Mouse (Mus musculus) A20 (cell line): ENCODE results near the gene Gje1.
A peak's percentile ranks its signal among the peaks of the same experiment; 100 is the strongest.

Experiments used
- DNase-seq: peaks from one replicate; pipeline ENCODE4 v3.0.0-alpha.2; 2011; ENCODE audit warnings: low read depth, low spot score

Gje1 gene

DNA sequence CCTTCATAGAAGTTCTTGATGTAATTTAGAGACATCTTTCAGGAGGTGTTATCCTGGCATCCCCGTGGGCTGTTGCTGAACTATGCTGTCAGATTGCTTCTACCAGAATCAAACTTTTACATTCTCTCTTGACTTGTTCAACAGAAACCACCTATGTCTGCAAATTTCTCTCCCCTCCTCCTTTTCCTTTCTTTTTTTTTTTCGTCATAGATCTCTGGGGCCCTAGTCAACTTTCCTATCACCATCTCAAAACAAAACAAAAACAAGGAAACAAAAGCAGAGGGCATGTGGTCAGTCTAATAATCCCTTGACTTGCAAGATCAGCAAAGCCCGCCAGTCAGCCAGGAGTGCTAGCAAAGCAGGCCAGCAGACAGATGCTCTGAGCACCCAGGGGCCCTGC, at the start of gene Gje1:
TSS of gene Gje1 (minus strand) at position 101 of the 400 bp plus-strand sequence.
- DNase-seq: no peak

- no peak for DNase-seq
Measured at GRCm38 (mm10) chr10:14760618-14761017, 42.6 kb upstream of the Gje1 start.

DNA sequence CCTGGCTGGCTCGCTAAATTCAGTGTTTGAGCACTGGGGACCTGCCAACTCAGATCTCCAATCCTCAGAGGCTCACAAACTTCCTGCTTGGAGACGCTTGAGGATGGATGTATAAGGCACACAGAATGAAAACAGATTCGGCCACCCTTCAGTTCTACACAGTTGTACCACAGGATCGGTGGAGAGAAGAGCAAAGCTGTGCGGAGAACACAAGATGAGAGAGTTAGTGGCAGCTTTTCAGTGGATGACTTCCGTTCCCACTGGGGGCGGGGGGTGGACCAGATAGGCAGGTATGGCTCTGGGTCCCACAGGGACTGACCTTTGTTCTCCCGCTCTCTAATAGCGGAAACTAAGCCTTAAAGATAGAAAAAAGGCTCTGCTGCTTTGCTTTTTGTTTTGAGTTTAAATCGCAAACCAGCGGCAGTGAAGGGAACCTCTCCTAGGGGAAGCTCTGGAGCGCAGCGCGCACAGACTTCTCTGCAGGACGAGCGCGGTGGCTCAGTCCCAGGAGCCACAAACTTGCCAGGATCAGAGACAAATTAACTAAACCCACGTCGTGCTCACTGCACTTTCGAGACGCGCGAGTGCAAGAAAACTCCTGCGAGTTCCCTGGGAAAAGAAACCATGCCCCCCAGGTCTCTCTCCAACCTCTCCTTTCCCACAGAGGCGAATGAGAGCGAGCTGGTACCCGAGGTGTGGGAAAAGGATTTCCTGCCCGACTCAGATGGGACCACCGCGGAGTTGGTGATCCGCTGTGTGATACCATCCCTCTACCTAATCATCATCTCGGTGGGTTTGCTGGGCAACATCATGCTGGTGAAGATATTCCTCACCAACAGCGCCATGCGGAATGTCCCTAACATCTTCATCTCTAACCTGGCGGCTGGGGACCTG, 41.9 kb upstream of the Gje1 start:
- DNase-seq: no peak

- DNase-seq: peak; percentile 54
Measured at GRCm38 (mm10) chr10:14734285-14734684, 16.3 kb upstream of the Gje1 start.

DNA sequence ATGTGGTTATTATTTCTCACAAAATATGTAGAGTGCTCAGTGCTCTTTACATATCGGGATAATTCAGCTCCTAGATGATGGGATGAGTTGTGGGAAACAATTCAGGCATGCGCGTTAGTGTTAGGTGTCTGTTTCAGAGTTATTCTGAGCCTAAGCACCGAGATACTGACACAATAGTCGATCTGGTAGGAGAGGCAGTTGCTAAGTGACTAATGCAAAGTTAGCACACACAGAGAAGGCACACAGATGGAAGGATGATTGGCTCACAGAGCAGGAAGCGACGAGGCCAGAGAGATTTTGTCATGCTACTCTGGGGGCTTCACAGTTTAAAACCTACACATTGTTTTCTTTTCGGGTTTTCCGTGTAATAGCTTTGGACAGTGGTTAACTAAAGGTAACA, 7.7 kb upstream of the Gje1 start:
- no peak for DNase-seq

DNA sequence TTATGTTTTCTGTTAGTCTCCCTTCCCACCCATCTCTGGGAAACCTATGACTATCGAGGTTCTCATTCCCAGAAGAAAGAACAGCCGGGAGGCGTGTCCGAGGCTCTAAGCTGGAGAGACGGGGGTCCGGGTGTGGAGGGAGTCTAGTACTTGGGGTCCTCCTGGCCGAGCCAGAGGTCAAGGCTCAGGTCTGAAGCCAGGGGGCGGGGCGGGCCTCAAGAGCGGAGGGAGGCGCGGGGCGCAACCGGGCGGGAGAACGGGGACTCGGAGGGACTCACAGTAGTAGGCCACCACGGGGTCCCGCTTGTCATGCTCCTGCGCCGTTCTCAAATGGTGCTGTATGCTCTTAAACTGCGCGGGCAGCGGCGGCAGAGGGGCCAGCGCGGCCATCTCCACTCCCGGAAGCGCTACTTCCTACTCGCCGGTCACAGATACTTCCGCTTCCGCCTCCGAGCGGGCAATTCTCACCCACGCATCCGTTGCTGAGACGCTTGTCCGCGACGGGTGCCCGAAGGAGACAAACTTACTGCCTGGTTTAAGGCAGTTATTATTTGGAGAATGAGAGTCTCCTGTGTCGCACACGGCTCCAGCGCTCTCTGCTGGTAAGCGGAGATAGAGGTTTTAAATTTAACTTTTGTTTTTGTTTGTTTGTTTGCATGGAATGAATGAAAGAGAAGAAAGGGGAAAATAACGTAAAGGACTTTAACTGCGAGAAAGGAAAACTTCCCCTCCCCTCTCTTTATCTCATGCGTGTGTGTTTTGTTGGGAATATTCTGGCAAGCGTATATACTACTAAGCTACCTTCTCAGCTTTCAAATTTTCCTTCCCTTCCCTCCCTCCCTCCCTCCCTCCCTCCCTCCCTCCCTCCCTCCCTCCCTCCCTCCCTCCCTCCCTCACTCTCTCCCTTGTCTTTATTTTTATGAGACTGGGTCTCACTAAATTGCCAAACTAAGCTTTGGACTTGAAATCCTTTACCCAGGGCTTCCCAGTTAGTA, 12.6 kb downstream of the Gje1 start, which contains the start of the genes Vta1 and Nmbr:
TSS of gene Vta1 (minus strand) at position 489 of the 995 bp plus-strand sequence.
TSS of gene Nmbr (plus strand) at position 520 of the 995 bp plus-strand sequence.
- peak; percentile 95 for DNase-seq

- DNase-seq: no peak
Measured at GRCm38 (mm10) chr10:14703830-14704420, 14.1 kb downstream of the Gje1 start.

DNA sequence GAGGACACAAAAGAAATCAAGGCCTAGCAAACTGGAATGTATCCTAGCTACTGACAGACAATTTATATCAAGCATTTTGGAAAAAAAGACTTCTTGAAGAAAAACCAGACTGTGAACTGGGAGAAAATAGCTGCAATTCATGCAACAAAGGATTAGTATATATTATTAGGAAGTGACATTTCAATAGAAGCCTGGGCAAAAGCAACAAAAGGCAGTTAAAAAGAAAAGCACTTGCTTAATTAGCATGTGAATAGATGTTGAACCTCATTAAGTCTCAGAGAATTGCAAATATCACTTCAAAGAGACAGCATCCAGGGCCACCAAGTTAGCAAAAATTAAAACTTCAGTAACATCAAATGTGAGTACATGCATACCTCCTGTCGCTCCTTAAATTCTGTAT, 14.8 kb downstream of the Gje1 start:
- no peak for DNase-seq

DNA sequence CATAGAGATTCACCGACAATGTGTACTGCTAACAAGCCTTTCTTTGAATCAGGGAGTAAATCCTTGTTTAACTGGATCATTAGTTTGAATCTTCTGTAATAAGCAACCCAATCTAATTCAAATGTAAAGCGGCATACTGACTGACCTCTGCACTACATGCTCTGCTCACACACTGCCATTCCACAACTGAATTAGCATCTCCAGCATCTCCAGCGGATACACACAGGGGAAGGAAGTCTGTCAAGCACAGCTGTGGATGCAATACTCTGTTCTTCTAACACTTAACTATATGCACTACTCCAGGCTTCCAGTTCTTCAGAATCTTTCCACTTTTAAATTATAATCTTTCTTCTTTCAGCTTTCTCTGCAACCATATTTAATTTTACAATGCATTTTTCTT, 27.7 kb downstream of the Gje1 start:
- DNase-seq: no peak

DNA sequence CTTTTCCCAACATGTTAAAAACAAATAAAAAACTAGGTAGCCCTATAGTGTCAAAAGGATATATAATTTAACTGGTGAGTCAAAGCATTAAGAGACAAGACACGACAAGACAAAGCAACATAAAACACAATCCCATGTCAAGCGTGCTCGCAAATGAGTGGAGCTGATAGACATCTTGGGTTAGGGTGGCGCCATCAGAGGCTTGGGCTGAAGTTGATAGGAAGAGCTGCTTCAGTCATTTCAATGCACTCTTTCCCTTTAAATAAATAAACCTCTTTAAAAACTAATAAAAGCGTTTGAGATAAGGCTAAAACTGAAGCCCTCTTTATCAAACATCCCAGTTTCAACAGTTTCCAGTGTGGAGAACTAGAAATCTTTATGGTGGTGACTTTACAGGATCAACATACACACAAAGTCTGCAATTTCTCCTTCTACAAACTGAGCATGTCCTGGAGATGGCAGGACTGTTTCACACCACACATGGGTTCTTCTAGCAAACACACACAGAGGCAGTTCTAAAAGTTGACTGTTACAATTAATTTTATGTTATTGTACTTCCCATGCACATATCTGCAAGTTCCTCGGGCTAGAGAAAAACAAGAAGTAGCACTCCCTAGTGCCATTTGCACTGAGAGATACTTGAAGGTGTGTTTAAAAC, 29.1 kb downstream of the Gje1 start:
- DNase-seq: no peak

DNA sequence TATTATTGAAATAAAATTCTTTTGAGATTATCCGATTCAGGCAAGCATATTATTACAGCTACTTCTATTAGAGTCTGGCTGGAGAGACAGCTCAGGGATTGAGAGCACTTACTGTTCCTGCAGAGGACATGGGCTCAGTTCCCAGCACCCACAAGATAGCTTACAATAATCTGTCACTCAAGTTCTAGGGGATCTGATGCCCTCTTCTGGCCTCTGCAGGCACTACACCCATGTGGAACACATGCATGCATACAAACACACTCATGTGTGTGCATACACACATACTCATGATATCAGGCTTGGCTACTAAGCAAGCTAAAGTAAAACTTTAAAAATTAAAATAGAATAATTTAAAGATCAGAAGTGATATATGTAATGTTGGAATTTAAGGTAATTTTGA, 32.4 kb downstream of the Gje1 start:
- DNase-seq: peak; percentile 6

DNA sequence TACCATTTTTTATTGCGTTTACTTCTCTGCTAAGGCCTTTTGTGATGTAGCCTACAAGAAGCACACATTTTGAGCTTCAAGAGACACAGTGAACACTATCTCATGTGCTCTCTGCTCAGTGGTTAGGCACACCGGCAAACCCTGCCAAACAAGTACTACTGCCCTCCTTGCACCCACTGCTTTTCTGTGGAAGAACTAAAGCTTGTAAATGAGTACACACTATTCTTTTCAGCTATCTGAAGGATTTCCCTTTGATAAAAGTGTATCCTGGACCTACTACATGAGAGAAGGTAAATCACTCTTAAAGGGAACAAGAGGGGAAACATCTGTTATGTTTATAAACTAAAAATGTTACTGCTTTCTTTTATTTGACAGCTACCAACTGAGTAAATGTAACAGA, 51.9 kb downstream of the Gje1 start:
- DNase-seq: no peak
